Mouse (Mus musculus) hematopoietic multipotent progenitor cell, adult 10-12 weeks (in vitro differentiated cells): Measurements from ENCODE around the gene Ttc17. TPM values are rescaled to one million over a fixed set of nuclear protein-coding genes. Genes with fewer than 3 reads are reported as not detected.

Experiments used
- polyA plus RNA-seq: library from polyadenylated mRNA; stranded (reverse); fragments of >175 nt; gene quantifications from 2 replicates; pipeline ENCODE4 v1.2.3, GENCODE M21; 2012; ENCODE audit warnings: low replicate concordance

Ttc17 gene
- 6.4 and 8.7 TPM in 2 replicates for polyA plus RNA-seq

GRCm38 (mm10) chr2:94406083-94406957, at the start of gene Ttc17:
Ttc17 (minus strand) TSS chr2:94406689.

Other genes starting within 250 kb of the Ttc17 start
- 20.8 and 21.4 TPM in 2 replicates for gene Hsd17b12, start 248.7 kb downstream of the Ttc17 start, polyA plus RNA-seq
- gene Api5, start 31.4 kb upstream of the Ttc17 start, polyA plus RNA-seq = 33.7 and 50.0 TPM in 2 replicates